Mouse (Mus musculus) heart, embryonic 15.5 days (tissue): Measurements from ENCODE around the gene Cd2bp2. TPM values are rescaled to one million over a fixed set of nuclear protein-coding genes. Genes with fewer than 3 reads are reported as not detected.

Source experiments
- ATAC-seq: fragments of 200-750 bp; cut with Nextera tagmentation; replicated peaks from 2 replicates; pipeline ENCODE4 v1.8.0; 2017; ENCODE audit warnings: low read depth, moderate TSS enrichment; ENCODE audit not compliant: insufficient number of reproducible peaks, insufficient read depth, low FRiP score
- H3K27ac ChIP-seq: fragments of 300-500 bp; sonication (generic); 2 replicates; pipeline ENCODE4 v1.5.1; 2015; ENCODE audit warnings: mild to moderate bottlenecking, inconsistent platforms
- H3K27me3 ChIP-seq: fragments of 300-500 bp; sonication (generic); 2 replicates; pipeline ENCODE4 v1.6.1; 2015; ENCODE audit warnings: inconsistent platforms
- H3K36me3 ChIP-seq: fragments of 300-500 bp; sonication (generic); 2 replicates; pipeline ENCODE4 v1.6.1; 2015; ENCODE audit warnings: mild to moderate bottlenecking, inconsistent platforms
- H3K4me1 ChIP-seq: fragments of 300-500 bp; sonication (generic); replicated peaks from 2 replicates; pipeline ENCODE4 v1.6.1; 2015; ENCODE audit warnings: inconsistent platforms
- H3K4me2 ChIP-seq: fragments of 300-500 bp; sonication (generic); 2 replicates; pipeline ENCODE4 v1.6.1; 2015; ENCODE audit warnings: inconsistent platforms, mild to moderate bottlenecking, moderate library complexity
- H3K4me3 ChIP-seq: fragments of 300-500 bp; sonication (generic); 2 replicates; pipeline ENCODE4 v1.5.1; 2015; ENCODE audit warnings: mild to moderate bottlenecking, inconsistent platforms
- H3K9ac ChIP-seq: fragments of 300-500 bp; sonication (generic); 2 replicates; pipeline ENCODE4 v1.6.1; 2015; ENCODE audit warnings: mild to moderate bottlenecking, inconsistent platforms
- H3K9me3 ChIP-seq: fragments of 300-500 bp; sonication (generic); replicated peaks from 2 replicates; pipeline ENCODE4 v1.6.1; 2016; ENCODE audit warnings: inconsistent platforms
- WGBS: fragments of 180-500 bp; shearing (Covaris S2); methylation state at CpG from one replicate; pipeline ENCODE4 v1.1.7; 2015; ENCODE audit warnings: mixed read lengths; 5-methylcytosine and 5-hydroxymethylcytosine counted together
- polyA plus RNA-seq: library from polyadenylated mRNA; unstranded; fragments of >200 nt; fragmentation: Nextera tagmentation; extraction: Ambion mirVana; gene quantifications from 2 replicates; pipeline ENCODE4 v1.2.1, GENCODE M21; 2015

The Cd2bp2 gene
- polyA plus RNA-seq, 1 experiment from 2014 or later = 35.4 TPM

GRCm38 (mm10) chr7:127208295-127208552, 12.4 kb upstream of the Cd2bp2 start, which contains the start of gene Tbc1d10b:
TSS of gene Tbc1d10b (minus strand) at chr7:127208468.
- Histone ChIP-seq H3K9ac (peak within 1 kb of the TSS; percentile 94), H3K4me3 (peak within 1 kb of the TSS; percentile 90), H3K4me2 (peak within 1 kb of the TSS; percentile 90), H3K27me3 (no peaks in the 10 kb centered on the region), H3K4me1 (peaks cover 32% of the 10 kb centered on the region), H3K27ac (peak within 1 kb of the TSS; percentile 93), H3K9me3 (no peaks in the 10 kb centered on the region), H3K36me3 (peaks cover 9% of the 10 kb centered on the region)
- WGBS = under 1% methylated on average over 27 of the region's 44 CpGs
- no peak for ATAC-seq

DNA sequence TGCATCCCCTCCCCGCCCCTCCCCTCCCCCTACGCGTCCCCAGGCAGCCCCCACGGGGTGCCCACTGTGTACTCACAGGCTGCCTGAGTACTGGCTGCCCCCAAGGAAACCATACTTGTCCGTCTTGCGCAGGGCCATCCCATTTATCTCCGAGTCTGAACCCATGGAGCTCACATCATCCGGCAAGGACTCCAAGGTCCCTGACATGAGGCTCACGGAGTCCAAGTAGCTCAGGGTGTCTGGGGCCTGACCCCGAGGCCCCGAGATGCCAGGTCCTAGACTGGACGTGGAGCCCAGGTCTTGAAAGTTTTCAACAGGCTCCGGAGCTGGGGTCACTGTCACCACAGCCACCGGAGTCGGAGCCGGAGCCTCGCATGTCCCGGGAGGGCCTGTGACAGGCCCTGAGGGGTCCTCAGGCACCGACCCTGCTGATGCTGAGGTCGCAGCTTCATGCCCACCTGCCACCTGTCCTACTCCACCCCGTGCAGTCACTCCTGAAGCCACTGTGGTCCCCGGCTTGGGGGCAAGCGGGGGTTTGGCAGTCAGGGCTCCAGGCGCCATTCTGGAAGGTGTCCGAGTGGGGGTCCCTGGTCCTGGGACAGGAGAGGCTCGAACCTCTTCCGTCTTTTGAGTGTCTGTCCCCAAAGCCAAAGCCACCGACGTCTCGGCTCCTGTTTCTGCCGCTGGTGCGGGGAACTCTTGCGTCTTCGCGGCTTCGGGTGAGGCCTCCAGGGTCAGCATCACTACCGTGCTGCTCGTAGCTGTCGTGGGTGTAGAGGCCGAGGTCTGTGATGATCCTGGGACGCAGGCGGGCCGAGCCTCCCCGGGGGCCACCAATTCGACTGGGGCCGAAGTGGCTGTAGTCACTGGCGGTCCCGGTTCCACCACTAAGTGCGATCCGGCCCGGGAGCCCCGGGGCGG, 11.8 kb upstream of the Cd2bp2 start:
- H3K36me3 ChIP-seq = peaks cover 15% of the 10 kb centered on the region
- H3K4me3 ChIP-seq = peak overlapping the region; percentile 90
- H3K4me2 ChIP-seq = peak overlapping the region; percentile 90
- ATAC-seq = peak; percentile 6; the same call in 1 of the 2 replicates
- H3K4me1 ChIP-seq = peaks cover 32% of the 10 kb centered on the region
- no peaks in the 10 kb centered on the region for H3K27me3 ChIP-seq
- WGBS = under 1% methylated on average over 51 of the region's 53 CpGs
- peak overlapping the region; percentile 93 for H3K27ac ChIP-seq
- peak overlapping the region; percentile 94 for H3K9ac ChIP-seq
- H3K9me3 ChIP-seq = no peaks in the 10 kb centered on the region

GRCm38 (mm10) chr7:127206606-127207005, 10.8 kb upstream of the Cd2bp2 start:
- WGBS = 43% methylated on average over 2 of the region's 2 CpGs
- peak overlapping the region; percentile 90 for H3K4me2 ChIP-seq
- peak overlapping the region; percentile 94 for H3K9ac ChIP-seq
- peaks cover 20% of the 10 kb centered on the region for H3K36me3 ChIP-seq
- peak overlapping the region; percentile 93 for H3K27ac ChIP-seq
- ATAC-seq = no peak
- no peaks in the 10 kb centered on the region for H3K27me3 ChIP-seq
- peak overlapping the region; percentile 90 for H3K4me3 ChIP-seq
- no peaks in the 10 kb centered on the region for H3K9me3 ChIP-seq
- peaks cover 31% of the 10 kb centered on the region for H3K4me1 ChIP-seq

GRCm38 (mm10) chr7:127196484-127196883, 634 bp upstream of the Cd2bp2 start:
- Histone ChIP-seq H3K9me3 (no peaks in the 10 kb centered on the region), H3K4me1 (peaks cover 21% of the 10 kb centered on the region), H3K4me3 (peak overlapping the region; percentile 66), H3K27me3 (no peaks in the 10 kb centered on the region), H3K4me2 (peak overlapping the region; percentile 71), H3K27ac (peak overlapping the region; percentile 69), H3K36me3 (peaks cover 70% of the 10 kb centered on the region), H3K9ac (peak overlapping the region; percentile 50)
- no peak for ATAC-seq
- 49% methylated on average over 11 of the region's 11 CpGs for WGBS

GRCm38 (mm10) chr7:127194633-127195029, 1.2 kb downstream of the Cd2bp2 start:
- H3K9me3 ChIP-seq = no peaks in the 10 kb centered on the region
- peak overlapping the region; percentile 58 for H3K9ac ChIP-seq
- ATAC-seq = no peak

GRCm38 (mm10) chr7:127194011-127194632, 1.7 kb downstream of the Cd2bp2 start:
- 90% methylated on average over 17 of the region's 17 CpGs for WGBS
- ATAC-seq = no peak
- Histone ChIP-seq H3K9me3 (no peaks in the 10 kb centered on the region), H3K4me2 (peak overlapping the region; percentile 71), H3K27ac (no peak overlapping the region), H3K4me3 (peak overlapping the region; percentile 66; the same call in 1 of the 2 replicates), H3K4me1 (peaks cover 21% of the 10 kb centered on the region), H3K36me3 (peaks cover 52% of the 10 kb centered on the region), H3K27me3 (no peaks in the 10 kb centered on the region), H3K9ac (no peak overlapping the region; the same call in 1 of the 2 replicates)

More at GRCm38 (mm10) chr7:127194633-127195029, 1.2 kb downstream of the Cd2bp2 start:
- H3K27ac ChIP-seq = peak overlapping the region; percentile 79
- H3K27me3 ChIP-seq = no peaks in the 10 kb centered on the region
- peaks cover 57% of the 10 kb centered on the region for H3K36me3 ChIP-seq
- H3K4me3 ChIP-seq = peak overlapping the region; percentile 66
- 72% methylated on average over 7 of the region's 7 CpGs for WGBS
- H3K4me1 ChIP-seq = peaks cover 21% of the 10 kb centered on the region
- peak overlapping the region; percentile 71 for H3K4me2 ChIP-seq

GRCm38 (mm10) chr7:127192989-127193388, 2.9 kb downstream of the Cd2bp2 start:
- Histone ChIP-seq H3K4me2 (no peak overlapping the region), H3K9me3 (no peaks in the 10 kb centered on the region), H3K4me3 (no peak overlapping the region), H3K27ac (no peak overlapping the region), H3K9ac (no peak overlapping the region), H3K4me1 (peaks cover 21% of the 10 kb centered on the region), H3K36me3 (peaks cover 40% of the 10 kb centered on the region), H3K27me3 (no peaks in the 10 kb centered on the region)
- no peak for ATAC-seq
- WGBS = 93% methylated on average over 5 of the region's 5 CpGs

- Histone ChIP-seq H3K9me3 (no peaks in the 10 kb centered on the region), H3K36me3 (peaks cover 34% of the 10 kb centered on the region), H3K4me1 (peaks cover 14% of the 10 kb centered on the region), H3K4me2 (no peak overlapping the region), H3K4me3 (no peak overlapping the region), H3K27me3 (no peaks in the 10 kb centered on the region), H3K27ac (no peak overlapping the region), H3K9ac (no peak overlapping the region)
- ATAC-seq = no peak
- 78% methylated on average over 6 of the region's 6 CpGs for WGBS
Observed at GRCm38 (mm10) chr7:127190672-127191071, 5.2 kb downstream of the Cd2bp2 start.

DNA sequence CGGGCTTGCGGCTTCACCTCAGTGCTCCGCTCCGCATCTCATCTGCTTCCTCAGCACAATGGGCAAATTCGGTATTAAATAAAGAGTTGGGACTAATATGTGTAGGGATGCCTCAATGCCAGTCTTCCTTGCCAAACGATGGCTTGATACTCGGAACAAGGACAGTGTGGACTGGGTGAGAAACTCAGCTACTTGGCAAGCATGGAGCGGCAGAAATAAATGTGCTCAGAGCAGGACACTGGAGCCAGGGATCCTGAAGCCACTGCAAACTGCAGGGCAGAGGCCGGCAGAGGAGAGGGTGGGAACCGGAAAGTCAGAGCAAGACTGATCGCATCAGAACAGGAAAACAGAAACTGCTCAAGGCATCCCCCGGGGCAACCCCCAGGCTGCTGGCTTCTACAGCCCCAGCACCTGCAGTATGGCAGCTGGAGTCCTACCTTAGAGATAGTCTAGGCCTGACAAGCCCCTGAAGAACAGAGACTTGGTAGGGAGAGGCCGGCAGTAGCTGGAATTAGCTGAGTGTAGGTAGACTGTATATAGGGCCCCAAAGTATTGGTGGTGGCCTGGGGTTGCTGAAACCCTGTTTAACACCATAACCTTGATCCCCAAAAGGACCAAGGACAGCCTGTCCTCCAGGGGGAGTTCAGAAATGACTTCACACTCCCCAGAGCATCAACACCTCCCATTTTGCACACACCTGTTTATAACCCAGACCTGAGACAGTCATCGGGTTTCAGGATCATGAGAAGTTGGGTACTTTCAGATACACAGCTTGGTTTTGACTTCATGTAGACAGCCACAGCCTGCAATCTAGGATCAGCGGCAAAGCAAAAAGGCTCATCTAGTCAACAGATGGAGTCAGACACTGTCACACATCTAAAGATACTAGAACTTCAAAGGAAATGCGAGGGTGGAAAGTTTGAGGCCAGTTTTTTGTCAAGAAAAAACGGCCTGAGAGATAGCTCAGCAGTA, 7.3 kb downstream of the Cd2bp2 start:
- Histone ChIP-seq H3K36me3 (peaks cover 24% of the 10 kb centered on the region), H3K4me2 (no peak overlapping the region), H3K9ac (no peak overlapping the region), H3K4me3 (no peak overlapping the region), H3K27ac (no peak overlapping the region), H3K4me1 (no peaks in the 10 kb centered on the region), H3K27me3 (no peaks in the 10 kb centered on the region), H3K9me3 (no peaks in the 10 kb centered on the region)
- WGBS = 72% methylated on average over 17 of the region's 17 CpGs
- peak; percentile 59; the same call in 1 of the 2 replicates for ATAC-seq

GRCm38 (mm10) chr7:127187351-127187750, 8.5 kb downstream of the Cd2bp2 start:
- Histone ChIP-seq H3K36me3 (peaks cover 13% of the 10 kb centered on the region), H3K9me3 (no peaks in the 10 kb centered on the region), H3K27ac (no peak overlapping the region), H3K4me3 (no peak overlapping the region), H3K9ac (no peak overlapping the region), H3K27me3 (no peaks in the 10 kb centered on the region), H3K4me2 (no peak overlapping the region), H3K4me1 (no peaks in the 10 kb centered on the region)
- no peak for ATAC-seq
- WGBS = 67% methylated on average over 10 of the region's 10 CpGs

DNA sequence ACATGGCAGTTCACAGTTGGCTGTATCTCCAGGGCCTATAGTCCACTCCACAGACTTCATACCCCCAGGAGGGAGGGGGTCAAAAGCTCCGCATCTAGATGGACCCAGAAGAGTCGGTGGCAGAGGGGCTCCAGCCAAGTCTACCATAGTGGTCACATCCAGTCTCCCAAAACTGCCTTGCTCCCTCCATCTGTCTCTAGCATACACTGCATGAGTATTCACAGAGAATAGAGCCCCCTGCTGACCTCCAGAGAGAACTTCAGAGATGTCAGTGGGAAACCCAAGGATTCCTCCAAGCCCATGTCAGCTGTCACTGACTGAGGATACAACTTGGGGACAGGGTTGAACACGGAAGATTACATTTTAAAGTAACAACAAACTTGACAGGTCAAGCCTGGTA, 10.2 kb downstream of the Cd2bp2 start:
- Histone ChIP-seq H3K9me3 (no peaks in the 10 kb centered on the region), H3K27me3 (no peaks in the 10 kb centered on the region), H3K4me1 (no peaks in the 10 kb centered on the region), H3K4me2 (no peak overlapping the region), H3K27ac (peak overlapping the region; percentile 26; the same call in 1 of the 2 replicates), H3K9ac (no peak overlapping the region), H3K4me3 (no peak overlapping the region), H3K36me3 (no peaks in the 10 kb centered on the region)
- 47% methylated on average over 3 of the region's 3 CpGs for WGBS
- ATAC-seq = no peak
